In the genomic region with DNA sequence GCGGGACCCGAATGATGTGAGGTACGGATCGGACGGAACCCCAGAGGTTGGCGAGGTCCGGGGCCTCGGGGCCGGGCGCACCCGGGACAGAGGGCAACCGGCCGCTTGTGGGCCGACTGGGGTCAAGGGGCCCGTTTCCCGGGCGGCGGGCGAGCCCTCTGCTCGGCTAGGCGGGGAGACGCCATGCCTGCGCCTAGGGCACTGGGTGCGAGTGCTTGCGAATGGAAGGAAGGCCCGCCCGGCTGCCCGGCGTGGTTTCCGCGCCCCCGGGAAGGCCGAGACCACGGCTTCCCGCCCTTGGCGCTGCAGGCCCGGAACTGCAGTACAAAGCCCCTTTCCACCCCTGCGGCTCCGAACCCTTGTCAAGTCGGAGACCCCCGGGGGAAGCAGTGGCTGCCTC, we compare ENCODE assay signal across 8 mouse cellular contexts. TPM values are rescaled to one million over a fixed set of nuclear protein-coding genes. Genes with fewer than 3 reads are reported as not detected.
A peak's percentile ranks its signal among the peaks of the same experiment; 100 is the strongest.
DNase-seq lines count a peak whose midpoint lies in the region; ATAC-seq lines count a peak whose summit lies in the region.

No protein-coding gene starts in this region.

- peak overlapping the region; percentile 100 for H3K9ac ChIP-seq in kidney, embryonic 16.5 days (replicated peaks; ENCODE audit: low read length)
- H3K9ac ChIP-seq in lung, embryonic 15.5 days = peak overlapping the region; percentile 97
- peak overlapping the region; percentile 100 for H3K9ac ChIP-seq in stomach, embryonic 16.5 days (ENCODE audit: low read length)

- H3K27me3 ChIP-seq in kidney, embryonic 16.5 days (ENCODE audit: insufficient read depth, low read length) = no peaks in the 10 kb centered on the region
- no peaks in the 10 kb centered on the region for H3K27me3 ChIP-seq in lung, embryonic 15.5 days
- no peaks in the 10 kb centered on the region for H3K27me3 ChIP-seq in stomach, embryonic 16.5 days (ENCODE audit: control insufficient read depth, insufficient read depth, low read length)

- H3K4me3 ChIP-seq in kidney, embryonic 16.5 days (ENCODE audit: low read length) = peak overlapping the region; percentile 98
- H3K4me3 ChIP-seq in lung, embryonic 15.5 days = peak overlapping the region; percentile 90
- peak overlapping the region; percentile 98 for H3K4me3 ChIP-seq in stomach, embryonic 16.5 days (replicated peaks; ENCODE audit: low read length)

- H3K9me3 ChIP-seq in kidney, embryonic 16.5 days (ENCODE audit: low read length) = no peaks in the 10 kb centered on the region
- no peaks in the 10 kb centered on the region for H3K9me3 ChIP-seq in lung, embryonic 15.5 days
- H3K9me3 ChIP-seq in stomach, embryonic 16.5 days (replicated peaks; ENCODE audit: control insufficient read depth, low read length) = no peaks in the 10 kb centered on the region

- H3K27ac ChIP-seq in kidney, embryonic 16.5 days (ENCODE audit: low read length) = peak overlapping the region; percentile 79
- H3K27ac ChIP-seq in lung, embryonic 15.5 days = peak overlapping the region; percentile 81
- H3K27ac ChIP-seq in stomach, embryonic 16.5 days (ENCODE audit: low read length) = peak overlapping the region; percentile 88

- DNase-seq in kidney, postnatal 14 days = no peak
- peak; percentile 13 for DNase-seq in brain, adult 2 months (ENCODE audit: low read depth, low spot score)
- DNase-seq in heart, postnatal 4 days = peak; percentile 56
- DNase-seq in urinary bladder, postnatal 14 days (ENCODE audit: low spot score) = no peak
- DNase-seq in cerebellum, adult 8-10 months = no peak

- H3K4me2 ChIP-seq in kidney, embryonic 16.5 days (replicated peaks; ENCODE audit: low read depth, low read length) = peak overlapping the region; percentile 96
- H3K4me2 ChIP-seq in lung, embryonic 15.5 days = peak overlapping the region; percentile 60
- peak overlapping the region; percentile 74 for H3K4me2 ChIP-seq in stomach, embryonic 16.5 days (ENCODE audit: low read depth, low read length)

- H3K4me1 ChIP-seq in kidney, embryonic 16.5 days (ENCODE audit: insufficient read depth, low read length) = peaks cover 9% of the 10 kb centered on the region; the same call in 1 of the 2 replicates
- H3K4me1 ChIP-seq in lung, embryonic 15.5 days = peaks cover 12% of the 10 kb centered on the region
- H3K4me1 ChIP-seq in stomach, embryonic 16.5 days (ENCODE audit: control insufficient read depth, insufficient read depth, low read length) = peaks cover 8% of the 10 kb centered on the region

- ATAC-seq in kidney, embryonic 16.5 days (ENCODE audit: low FRiP score, low TSS enrichment) = peak; percentile 67
- ATAC-seq in lung, embryonic 15.5 days (ENCODE audit: borderline replicate concordance, extremely low read depth, low FRiP score, low TSS enrichment) = peak; percentile 56
- peak; percentile 42; the same call in 1 of the 2 replicates for ATAC-seq in stomach, embryonic 16.5 days (ENCODE audit: insufficient read depth, low FRiP score)

- H3K36me3 ChIP-seq in kidney, embryonic 16.5 days (ENCODE audit: insufficient read depth, low read length) = peaks cover 38% of the 10 kb centered on the region
- peaks cover 40% of the 10 kb centered on the region for H3K36me3 ChIP-seq in lung, embryonic 15.5 days
- H3K36me3 ChIP-seq in stomach, embryonic 16.5 days (ENCODE audit: control insufficient read depth, insufficient read depth, low read length) = peaks cover 20% of the 10 kb centered on the region

- under 1% methylated on average over 40 of the region's 41 CpGs for WGBS in kidney, embryonic 16.5 days
- WGBS in lung, embryonic 15.5 days = under 1% methylated on average over 39 of the region's 41 CpGs
- under 1% methylated on average over 38 of the region's 41 CpGs for WGBS in stomach, embryonic 16.5 days

RNA-seq across cellular contexts. Expression of gene Pnn, which starts 0.4 kb away (rescaled TPM):
- polyA plus RNA-seq in kidney, embryonic 16.5 days (2015; fragmentation: Nextera tagmentation; extraction: Ambion mirVana) = 88.9 and 106 TPM in 2 replicates
- total RNA-seq in heart, postnatal 4 days (2021) = 10 to 100 TPM; 38.5 to 40.4 TPM
- polyA plus RNA-seq in lung, embryonic 15.5 days (2015; fragmentation: Nextera tagmentation; extraction: Ambion mirVana) = 96.1 and 105 TPM in 2 replicates
- 84.1 and 85.6 TPM in 2 replicates for polyA plus RNA-seq in stomach, embryonic 16.5 days (2015; fragmentation: Nextera tagmentation; extraction: Ambion mirVana)

RNA-seq across cellular contexts. Expression of gene Trappc6b, which starts 5.8 kb away (rescaled TPM):
- 94.4 and 97.3 TPM in 2 replicates for polyA plus RNA-seq in kidney, embryonic 16.5 days (2015; fragmentation: Nextera tagmentation; extraction: Ambion mirVana)
- total RNA-seq in heart, postnatal 4 days (2021) = 10 to 100 TPM; 56.6 to 63.5 TPM
- polyA plus RNA-seq in lung, embryonic 15.5 days (2015; fragmentation: Nextera tagmentation; extraction: Ambion mirVana) = 87.8 and 92.5 TPM in 2 replicates
- polyA plus RNA-seq in stomach, embryonic 16.5 days (2015; fragmentation: Nextera tagmentation; extraction: Ambion mirVana) = 80.7 and 90.5 TPM in 2 replicates

RNA-seq across cellular contexts. Expression of gene Mia2, which starts 28.5 kb away (rescaled TPM):
- polyA plus RNA-seq in kidney, embryonic 16.5 days (2015; fragmentation: Nextera tagmentation; extraction: Ambion mirVana) = 68.5 and 72.8 TPM in 2 replicates
- total RNA-seq in heart, postnatal 4 days (2021) = 10 to 100 TPM; 40.6 to 46.0 TPM
- polyA plus RNA-seq in lung, embryonic 15.5 days (2015; fragmentation: Nextera tagmentation; extraction: Ambion mirVana) = 53.8 and 59.9 TPM in 2 replicates
- 76.4 and 79.6 TPM in 2 replicates for polyA plus RNA-seq in stomach, embryonic 16.5 days (2015; fragmentation: Nextera tagmentation; extraction: Ambion mirVana)

RNA-seq across cellular contexts. Expression of gene Gemin2, which starts 53.9 kb away (rescaled TPM):
- 30.3 and 30.7 TPM in 2 replicates for polyA plus RNA-seq in kidney, embryonic 16.5 days (2015; fragmentation: Nextera tagmentation; extraction: Ambion mirVana)
- total RNA-seq in heart, postnatal 4 days (2021) = 1 to 10 TPM; 8.8 to 9.8 TPM
- polyA plus RNA-seq in lung, embryonic 15.5 days (2015; fragmentation: Nextera tagmentation; extraction: Ambion mirVana) = 29.3 and 31.5 TPM in 2 replicates
- 21.3 and 25.7 TPM in 2 replicates for polyA plus RNA-seq in stomach, embryonic 16.5 days (2015; fragmentation: Nextera tagmentation; extraction: Ambion mirVana)

RNA-seq across cellular contexts. Expression of gene Sec23a, which starts 55.3 kb away (rescaled TPM):
- polyA plus RNA-seq in kidney, embryonic 16.5 days (2015; fragmentation: Nextera tagmentation; extraction: Ambion mirVana) = 78.7 and 83.9 TPM in 2 replicates
- 10 to 100 TPM; 51.0 to 53.8 TPM for total RNA-seq in heart, postnatal 4 days (2021)
- 64.0 and 65.6 TPM in 2 replicates for polyA plus RNA-seq in lung, embryonic 15.5 days (2015; fragmentation: Nextera tagmentation; extraction: Ambion mirVana)
- polyA plus RNA-seq in stomach, embryonic 16.5 days (2015; fragmentation: Nextera tagmentation; extraction: Ambion mirVana) = 79.6 and 80.8 TPM in 2 replicates

Comparison
In these comparisons a context has a peak if more than half of its experiments do, and no peak if none do; other contexts are left out.
1. DNase-seq: peak in brain, adult 2 months (single experiment) and heart, postnatal 4 days (single experiment); none in kidney, postnatal 14 days (single experiment), urinary bladder, postnatal 14 days (single experiment) and cerebellum, adult 8-10 months (single experiment).
2. Peak in every context shown above with its lines, with median percentiles within 50 percentile points of each other: ATAC-seq, H3K27ac ChIP-seq, H3K4me2 ChIP-seq, H3K4me3 ChIP-seq and H3K9ac ChIP-seq.